Mouse (Mus musculus) MEL (cell line): ENCODE measurements around the gene Lsm12. TPM values are rescaled to one million over a fixed set of nuclear protein-coding genes. Genes with fewer than 3 reads are reported as not detected.

Experiments
- DNase-seq: peaks from one replicate; pipeline ENCODE4 v3.0.0; 2011; ENCODE audit warnings: low read depth, low spot score
- H3K27ac ChIP-seq: 2 replicates; pipeline ENCODE4 v1.5.1; 2012; ENCODE audit warnings: low read depth, mild to moderate bottlenecking, control low read depth, low read length, moderate library complexity; ENCODE audit not compliant: control insufficient read depth
- H3K27me3 ChIP-seq, 2 experiments: fragments of 150-350 bp in 1 of 2; sonication (generic) in 1 of 2; 2 replicates each; pipeline ENCODE4 v1.6.1; 2012; ENCODE audit warnings: low read length in 2 of 2, mild to moderate bottlenecking in 2 of 2, improper control_type of control experiment in 1 of 2, moderate library complexity in 1 of 2; ENCODE audit not compliant: insufficient read depth in 2 of 2, control insufficient read depth in 1 of 2
- H3K36me3 ChIP-seq, 2 experiments: 2 replicates each; pipeline ENCODE4 v1.6.1; 2012 to 2014; ENCODE audit warnings: low read length in 2 of 2, improper control_type of control experiment in 1 of 2, inconsistent platforms in 1 of 2, mild to moderate bottlenecking in 1 of 2; ENCODE audit not compliant: insufficient read depth in 2 of 2, control insufficient read depth in 1 of 2
- H3K4me1 ChIP-seq, 2 experiments: fragments of 150-350 bp in 1 of 2; sonication (generic) in 1 of 2; 2 replicates each; pipeline ENCODE4 v1.6.1; 2012; ENCODE audit warnings: low read length in 2 of 2, improper control_type of control experiment in 1 of 2, mild to moderate bottlenecking in 1 of 2; ENCODE audit not compliant: insufficient read depth in 2 of 2, control insufficient read depth in 1 of 2
- H3K4me3 ChIP-seq, 2 experiments: fragments of 150-350 bp in 1 of 2; sonication (generic) in 1 of 2; 2 replicates each; pipeline ENCODE4 v1.5.1; 2012; ENCODE audit warnings: low read depth in 2 of 2, low read length in 2 of 2, mild to moderate bottlenecking in 2 of 2, moderate library complexity in 2 of 2, control low read depth in 1 of 2, improper control_type of control experiment in 1 of 2; ENCODE audit not compliant: control insufficient read depth in 1 of 2, insufficient read depth in 1 of 2
- H3K79me2 ChIP-seq: 2 replicates; pipeline ENCODE4 v1.6.1; 2012; ENCODE audit warnings: mild to moderate bottlenecking, low read length, moderate library complexity; ENCODE audit not compliant: control insufficient read depth, poor library complexity, insufficient read depth
- H3K9ac ChIP-seq: 2 replicates; pipeline ENCODE4 v1.6.1; 2012; ENCODE audit warnings: low read depth, mild to moderate bottlenecking, control low read depth, low read length, moderate library complexity; ENCODE audit not compliant: control insufficient read depth, poor library complexity, severe bottlenecking
- H3K9me3 ChIP-seq: fragments of 150-350 bp; sonication (generic); replicated peaks from 2 replicates; pipeline ENCODE4 v1.6.1; 2012; ENCODE audit warnings: mild to moderate bottlenecking, low read length, improper control_type of control experiment, moderate library complexity; ENCODE audit not compliant: insufficient read depth
- CHD2 ChIP-seq: IDR thresholded peaks from 2 replicates; pipeline ENCODE4 v1.6.1; 2011; ENCODE audit warnings: low read length, improper control_type of control experiment
- CTCF ChIP-seq, 3 experiments: IDR thresholded peaks in 2 of 3; conservative IDR thresholded peaks in 1 of 3; 2 replicates each; pipeline ENCODE4 v1.5.1; 2011 to 2012; ENCODE audit warnings: low read length in 3 of 3, low read depth in 2 of 3, mild to moderate bottlenecking in 2 of 3, improper control_type of control experiment in 1 of 3, inconsistent platforms in 1 of 3, mixed read lengths in 1 of 3, moderate library complexity in 1 of 3; ENCODE audit not compliant: control insufficient read depth in 1 of 3, insufficient read depth in 1 of 3, poor library complexity in 1 of 3, severe bottlenecking in 1 of 3
- E2F4 ChIP-seq: IDR thresholded peaks from 2 replicates; pipeline ENCODE4 v1.6.1; 2011; ENCODE audit warnings: low read depth, low read length, improper control_type of control experiment, borderline replicate concordance
- ELF1 ChIP-seq: IDR thresholded peaks from 2 replicates; pipeline ENCODE4 v1.6.1; 2014; ENCODE audit warnings: low read depth, mild to moderate bottlenecking, inconsistent platforms, low read length, improper control_type of control experiment, moderate library complexity
- EP300 ChIP-seq, 2 experiments: IDR thresholded peaks; 2 replicates each; pipeline ENCODE4 v1.6.1; 2011; ENCODE audit warnings: improper control_type of control experiment in 2 of 2, low read length in 2 of 2, low read depth in 1 of 2, mild to moderate bottlenecking in 1 of 2
- GABPA ChIP-seq: IDR thresholded peaks from 2 replicates; pipeline ENCODE4 v1.6.1; 2012; ENCODE audit warnings: low read depth, mild to moderate bottlenecking, inconsistent platforms, low read length, improper control_type of control experiment, moderate library complexity
- HCFC1 ChIP-seq: IDR thresholded peaks from 2 replicates; pipeline ENCODE4 v1.6.1; 2012; ENCODE audit warnings: low read depth, mild to moderate bottlenecking, inconsistent platforms, low read length, improper control_type of control experiment, moderate library complexity
- JUND ChIP-seq: IDR thresholded peaks from 2 replicates; pipeline ENCODE4 v1.6.1; 2011; ENCODE audit warnings: low read depth, mild to moderate bottlenecking, improper control_type of control experiment, low read length
- KAT2A ChIP-seq: conservative IDR thresholded peaks from 2 replicates; pipeline ENCODE4 v1.6.1; 2012; ENCODE audit warnings: low read depth, low read length, improper control_type of control experiment, inconsistent platforms
- MAFK ChIP-seq: IDR thresholded peaks from 2 replicates; pipeline ENCODE4 v1.6.1; 2011; ENCODE audit warnings: low read depth, mild to moderate bottlenecking, low read length, improper control_type of control experiment, borderline replicate concordance
- MAX ChIP-seq: IDR thresholded peaks from 2 replicates; pipeline ENCODE4 v1.6.1; 2011; ENCODE audit warnings: low read length, improper control_type of control experiment
- MAZ ChIP-seq: IDR thresholded peaks from 2 replicates; pipeline ENCODE4 v1.6.1; 2012; ENCODE audit warnings: low read depth, mild to moderate bottlenecking, inconsistent platforms, low read length, improper control_type of control experiment
- MEF2A ChIP-seq: IDR thresholded peaks from 2 replicates; pipeline ENCODE4 v1.6.1; 2014; ENCODE audit warnings: low read depth, mild to moderate bottlenecking, inconsistent platforms, low read length, improper control_type of control experiment; ENCODE audit not compliant: poor library complexity, insufficient replicate concordance, severe bottlenecking; ENCODE audit errors: extremely low read depth
- MXI1 ChIP-seq: IDR thresholded peaks from 2 replicates; pipeline ENCODE4 v1.6.1; 2011; ENCODE audit warnings: mild to moderate bottlenecking, low read depth, low read length, improper control_type of control experiment
- MYB ChIP-seq: IDR thresholded peaks from 2 replicates; pipeline ENCODE4 v1.6.1; 2011; ENCODE audit warnings: mild to moderate bottlenecking, low read depth, low read length, improper control_type of control experiment
- MYC ChIP-seq: IDR thresholded peaks from 2 replicates; pipeline ENCODE4 v1.6.1; 2011; ENCODE audit warnings: low read depth, mild to moderate bottlenecking, low read length, improper control_type of control experiment, moderate library complexity
- NRF1 ChIP-seq: IDR thresholded peaks from 2 replicates; pipeline ENCODE4 v1.6.1; 2014; ENCODE audit warnings: low read depth, mild to moderate bottlenecking, inconsistent platforms, low read length, improper control_type of control experiment, moderate library complexity; ENCODE audit not compliant: poor library complexity, insufficient read depth, severe bottlenecking
- POLR2AphosphoS2 ChIP-seq: IDR thresholded peaks from 2 replicates; pipeline ENCODE4 v1.6.1; 2011; ENCODE audit warnings: low read length, improper control_type of control experiment
- RAD21 ChIP-seq: IDR thresholded peaks from 2 replicates; pipeline ENCODE4 v1.6.1; 2011; ENCODE audit warnings: mild to moderate bottlenecking, low read depth, low read length, improper control_type of control experiment
- SIN3A ChIP-seq: IDR thresholded peaks from 2 replicates; pipeline ENCODE4 v1.6.1; 2012; ENCODE audit warnings: low read length, improper control_type of control experiment, inconsistent platforms
- SMC3 ChIP-seq: IDR thresholded peaks from 2 replicates; pipeline ENCODE4 v1.6.1; 2011; ENCODE audit warnings: low read depth, low read length, improper control_type of control experiment
- TAL1 ChIP-seq: IDR thresholded peaks from 2 replicates; pipeline ENCODE4 v1.6.1; 2012; ENCODE audit warnings: mild to moderate bottlenecking, inconsistent platforms, low read length, moderate library complexity, mixed read lengths
- TBP ChIP-seq: IDR thresholded peaks from 2 replicates; pipeline ENCODE4 v1.8.0; 2011; ENCODE audit warnings: low read depth, low read length, improper control_type of control experiment
- TCF12 ChIP-seq: IDR thresholded peaks from 2 replicates; pipeline ENCODE4 v1.6.1; 2014; ENCODE audit warnings: low read depth, mild to moderate bottlenecking, inconsistent platforms, low read length, improper control_type of control experiment, moderate library complexity
- UBTF ChIP-seq: IDR thresholded peaks from 2 replicates; pipeline ENCODE4 v1.6.1; 2012; ENCODE audit warnings: low read depth, mild to moderate bottlenecking, inconsistent platforms, low read length, improper control_type of control experiment, moderate library complexity, borderline replicate concordance; ENCODE audit not compliant: insufficient read depth
- USF1 ChIP-seq: IDR thresholded peaks from 2 replicates; pipeline ENCODE4 v1.6.1; 2014; ENCODE audit warnings: low read depth, mild to moderate bottlenecking, inconsistent platforms, low read length, improper control_type of control experiment, moderate library complexity
- USF2 ChIP-seq, 2 experiments: IDR thresholded peaks; 2 replicates each; pipeline ENCODE4 v1.6.1; 2011 to 2012; ENCODE audit warnings: improper control_type of control experiment in 2 of 2, low read length in 2 of 2, borderline replicate concordance in 1 of 2, inconsistent platforms in 1 of 2, low read depth in 1 of 2, mild to moderate bottlenecking in 1 of 2; ENCODE audit not compliant: insufficient read depth in 1 of 2
- ZC3H11A ChIP-seq: IDR thresholded peaks from 2 replicates; pipeline ENCODE4 v1.6.1; 2012; ENCODE audit warnings: low read depth, mild to moderate bottlenecking, inconsistent platforms, low read length, improper control_type of control experiment
- ZMIZ1 ChIP-seq: IDR thresholded peaks from 2 replicates; pipeline ENCODE4 v1.6.1; 2012; ENCODE audit warnings: low read depth, mild to moderate bottlenecking, inconsistent platforms, low read length, improper control_type of control experiment, moderate library complexity
- ZNF384 ChIP-seq: IDR thresholded peaks from 2 replicates; pipeline ENCODE4 v1.6.1; 2012; ENCODE audit warnings: low read depth, mild to moderate bottlenecking, inconsistent platforms, low read length, improper control_type of control experiment
- polyA plus RNA-seq, 2 experiments: library from polyadenylated mRNA; stranded (reverse) in 1 of 2; unstranded in 1 of 2; fragments of >175 nt in 1 of 2; fragments of >200 nt in 1 of 2; gene quantifications; 2 replicates each; pipeline versions ENCODE4 v1.2.1 to v1.2.4; 2012; ENCODE audit warnings: low replicate concordance in 2 of 2, low read depth in 1 of 2; ENCODE audit not compliant: insufficient read length in 2 of 2, insufficient read depth in 1 of 2, missing spikeins in 1 of 2
- total RNA-seq: library from RNA; depleted of rRNA; stranded (reverse); fragments of 300-350 nt; gene quantifications from 2 replicates; pipeline ENCODE4 v1.2.3, GENCODE M21; 2012

Lsm12 gene
- total and polyA plus RNA-seq, 3 experiments, result 75.0 to 150 (median 128) TPM

GRCm38 (mm10) chr11:102140508-102140907 is 44.6 kb downstream of the Lsm12 start (continued):
- no peak for TF ChIP-seq KAT2A

GRCm38 (mm10) chr11:102138447-102138740 is 46.7 kb downstream of the Lsm12 start:
- TF ChIP-seq USF1 (no peak), SMC3 (peak; percentile 95), ZMIZ1 (no peak), NRF1 (no peak), RAD21 (peak; percentile 89), MYB (no peak), USF2 (IDR thresholded peaks at IDR 0.05; ENCODE audit: borderline replicate concordance in 1 of 2, insufficient read depth in 1 of 2, low read depth in 1 of 2, low read length in 2 of 2) (no peak), HCFC1 (no peak), E2F4 (no peak), MAFK (no peak), ZNF384 (no peak), MYC (no peak; the same call in 1 of the 2 replicates), TBP (no peak), SIN3A (no peak; the same call in 1 of the 2 replicates), ZC3H11A (peak; percentile 87), ELF1 (no peak), EP300 (IDR thresholded peaks at IDR 0.05; ENCODE audit: low read depth in 1 of 2, low read length in 2 of 2) (no peak), CHD2 (no peak), MAZ (no peak), MAX (no peak), TAL1 (no peak), POLR2AphosphoS2 (no peak), UBTF (no peak), MXI1 (no peak; the same call in 1 of the 2 replicates), JUND (no peak), GABPA (no peak), TCF12 (no peak), CTCF (IDR thresholded peaks at IDR 0.05 in 2 of 3, conservative IDR thresholded peaks at IDR 0.05 in 1 of 3; ENCODE audit: control insufficient read depth in 1 of 3, insufficient read depth in 1 of 3, low read depth in 2 of 3, low read length in 3 of 3, poor library complexity in 1 of 3, severe bottlenecking in 1 of 3) (peak; percentile 91 to 95 (median 95)), MEF2A (no peak)
- Histone ChIP-seq H3K9ac (peak overlapping the region; percentile 63), H3K79me2 (no peaks in the 10 kb centered on the region), H3K36me3 (no peaks in the 10 kb centered on the region; a peak in 1 of 4 replicates), H3K9me3 (no peaks in the 10 kb centered on the region), H3K4me3 (peak overlapping the region; percentile 59 to 82), H3K27me3 (no peaks in the 10 kb centered on the region; a peak in 2 of 4 replicates), H3K4me1 (peaks cover 2 to 5% of the 10 kb centered on the region in 2 experiments; a peak in 1 of 4 replicates), H3K27ac (no peak overlapping the region)
- DNase-seq, result peak; percentile 93
